Mouse (Mus musculus): ENCODE data around the gene Maff.

Maff gene

DNA sequence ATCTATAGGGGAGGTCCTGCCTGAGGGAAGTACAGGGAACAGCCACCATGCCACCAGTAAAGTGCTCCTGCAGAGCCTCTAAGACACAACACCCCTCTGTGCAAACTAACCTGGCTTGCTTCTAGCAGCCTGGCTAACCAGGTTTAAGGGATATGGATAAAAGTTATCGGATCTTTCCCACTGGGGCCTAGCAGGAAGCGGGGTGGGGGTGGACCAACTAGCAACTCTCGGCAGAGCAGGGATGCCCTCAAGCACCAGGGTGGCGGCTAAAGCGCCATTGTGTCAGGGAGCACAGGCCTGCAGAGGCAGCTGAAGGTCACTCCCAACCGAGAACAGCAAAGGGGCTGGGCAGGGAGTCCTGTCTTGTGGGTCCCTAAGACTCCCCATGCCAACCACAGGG, 17.7 kb downstream of the Maff start:
- no peak for DNase-seq (ENCODE audit: low spot score in 2 of 2)

DNA sequence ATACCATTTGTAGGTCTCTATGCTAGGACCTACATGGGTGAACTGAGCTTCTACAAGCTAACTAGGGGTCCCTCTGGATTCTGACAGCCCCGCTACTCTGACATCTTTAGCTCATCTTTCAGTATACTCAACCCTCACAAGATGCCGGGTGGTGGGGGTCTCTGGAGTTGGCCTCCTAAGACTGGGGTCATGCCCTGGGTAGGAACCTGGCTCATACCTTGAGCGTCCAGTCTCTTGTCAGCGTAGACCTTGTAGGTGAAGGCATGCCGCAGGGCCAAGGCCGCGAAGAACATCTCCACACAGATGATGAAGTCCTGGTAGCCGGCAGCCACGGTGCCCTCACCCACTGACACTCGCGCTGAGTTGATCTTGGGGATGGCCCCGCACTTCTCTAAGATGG, 18.6 kb downstream of the Maff start:
- no peak for DNase-seq (ENCODE audit: low spot score in 2 of 2)

DNA sequence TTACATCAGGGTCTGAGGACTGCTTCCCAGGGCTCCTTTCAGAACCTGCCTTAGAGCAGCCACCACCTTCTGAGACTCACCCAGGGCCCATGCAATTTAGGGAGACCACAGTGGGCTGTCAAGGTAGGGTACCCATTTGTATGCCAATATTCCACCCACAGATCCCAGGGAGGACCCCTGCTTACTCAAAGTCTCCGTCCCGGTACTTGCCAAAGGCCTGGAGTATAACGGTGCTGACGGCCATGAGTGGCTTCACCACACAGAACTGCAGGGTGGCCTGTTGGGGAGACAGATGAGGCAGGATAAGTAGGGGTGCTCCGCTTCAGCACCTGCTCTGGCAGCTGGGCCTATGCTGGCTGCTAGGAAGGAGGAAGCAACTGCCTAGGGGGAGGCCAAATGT, 20.0 kb downstream of the Maff start:
- no peak for DNase-seq (ENCODE audit: low spot score in 2 of 2)

GRCm38 (mm10) chr15:79368313-79368811, 21.9 kb downstream of the Maff start:
- peak; percentile 69 to 75 for DNase-seq (ENCODE audit: low spot score in 2 of 2)

DNA sequence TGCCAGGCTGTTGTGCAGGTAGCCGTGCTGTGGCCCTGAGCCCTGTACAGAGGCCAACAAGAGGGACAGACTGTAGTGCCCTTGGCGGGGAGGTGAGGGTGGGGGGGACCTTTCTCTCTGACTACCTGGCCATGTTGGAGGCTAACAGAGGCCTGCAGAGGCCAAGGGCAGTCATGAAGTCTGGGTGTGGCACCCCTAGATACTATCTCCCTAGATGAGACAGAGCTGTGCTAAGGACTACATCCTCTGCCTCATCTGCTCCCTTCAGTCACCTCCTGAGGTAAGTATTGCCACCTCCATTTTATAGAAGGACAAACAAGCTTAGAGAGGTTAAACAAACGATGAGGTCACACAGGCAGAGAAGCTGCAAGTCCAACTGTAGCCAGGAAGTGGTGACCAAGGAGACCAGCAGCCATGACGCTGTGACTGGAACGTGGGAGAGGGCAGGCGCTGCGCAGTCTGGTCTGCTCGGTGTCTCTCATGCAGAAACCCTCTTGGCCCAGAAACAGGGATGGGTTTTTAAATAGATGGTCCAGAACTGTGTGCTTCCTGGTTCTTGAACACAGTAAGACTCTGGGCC, 22.5 kb downstream of the Maff start:
- no peak for DNase-seq (ENCODE audit: low spot score in 2 of 2)

DNA sequence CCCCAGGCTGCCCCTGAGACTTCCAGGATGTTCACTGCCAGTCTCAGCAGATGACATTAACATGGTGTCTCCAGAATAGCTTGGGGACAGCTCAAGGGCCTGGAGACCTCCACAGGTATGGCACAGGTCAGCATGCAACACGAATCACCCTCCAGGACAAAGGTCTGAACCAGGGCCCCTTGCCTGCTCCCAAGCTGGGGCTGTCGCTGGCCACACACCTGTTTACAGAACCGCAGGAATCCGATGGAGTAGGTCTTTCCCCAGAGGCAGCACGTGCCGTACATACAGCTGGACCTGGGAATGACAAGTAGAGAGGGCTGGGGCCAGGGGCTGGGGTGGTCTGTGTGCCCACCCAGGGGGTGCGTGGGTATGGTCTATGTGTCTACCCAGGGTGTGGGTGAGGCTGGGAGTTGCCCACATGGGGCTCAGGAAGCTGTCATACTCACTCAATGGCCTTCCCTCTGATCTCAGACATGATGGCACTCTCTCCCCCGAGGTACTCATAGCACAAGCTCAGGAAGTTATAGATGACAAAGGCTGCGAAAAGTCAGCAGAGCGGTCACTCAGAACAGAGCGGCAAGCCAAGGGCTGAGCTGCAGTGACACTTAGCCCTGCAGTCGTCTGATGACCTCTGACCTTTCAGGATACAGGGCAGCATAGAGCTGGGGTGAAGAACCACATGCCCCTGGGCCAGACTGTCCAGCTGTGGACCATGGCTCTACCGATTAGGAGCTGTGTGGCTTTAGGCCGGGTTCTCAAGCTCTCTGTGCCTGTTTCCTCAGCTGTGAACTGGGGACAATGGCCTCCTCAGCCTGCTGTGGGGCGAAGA, 23.2 kb downstream of the Maff start:
- no peak for DNase-seq (ENCODE audit: low spot score in 2 of 2)

DNA sequence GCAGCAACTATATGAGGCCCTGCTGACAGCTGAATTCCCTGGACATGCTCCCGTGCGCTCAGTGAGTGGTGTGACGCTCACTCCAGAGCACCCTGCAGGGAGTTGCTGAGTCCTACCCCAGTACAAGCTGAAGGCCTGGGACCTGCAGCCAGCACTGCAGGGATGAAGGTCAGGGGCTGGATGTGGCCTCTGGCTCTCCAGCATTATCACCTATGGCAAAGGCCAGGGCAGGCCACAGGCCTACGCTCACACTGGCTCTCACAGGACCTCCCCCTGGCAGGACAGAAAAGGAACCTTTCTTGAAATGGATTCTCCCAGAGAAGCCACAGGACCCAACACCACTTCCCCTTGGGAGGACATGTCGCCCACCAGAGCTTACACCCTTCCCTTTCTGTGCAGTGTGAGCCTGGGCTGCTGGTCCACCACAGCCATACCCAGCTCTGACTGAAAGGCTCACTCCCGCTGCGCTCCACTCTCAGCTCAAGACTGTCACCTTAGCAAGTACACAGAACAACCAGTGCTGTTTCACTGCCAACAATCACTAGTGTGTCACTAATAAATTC, 23.9 kb downstream of the Maff start:
- no peak for DNase-seq (ENCODE audit: low spot score in 2 of 2)

DNA sequence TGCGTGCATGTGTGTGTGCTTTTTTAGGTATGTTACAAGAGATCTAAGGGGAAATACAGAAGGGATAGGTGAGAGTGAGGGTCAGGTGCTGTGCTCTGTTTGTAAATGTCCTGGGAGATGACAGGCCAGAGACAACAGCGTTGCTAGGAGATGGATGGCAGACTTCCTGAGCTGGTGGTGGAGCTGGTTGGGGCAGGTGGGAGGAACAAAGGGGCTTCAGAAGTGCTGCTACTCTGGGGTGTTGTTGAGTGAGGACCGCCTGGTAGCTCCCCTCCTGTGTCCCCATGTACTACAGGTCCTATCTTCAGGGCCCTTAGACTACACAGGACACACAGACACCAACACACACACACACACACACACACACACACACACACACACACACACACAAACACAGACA, 28.3 kb downstream of the Maff start:
- DNase-seq (ENCODE audit: low spot score in 2 of 2), result no peak

- DNase-seq (ENCODE audit: low spot score in 2 of 2), result peak; percentile 65 to 75
These were observed 31.3 kb downstream of the Maff start for GRCm38 (mm10) chr15:79377681-79378080.

DNA sequence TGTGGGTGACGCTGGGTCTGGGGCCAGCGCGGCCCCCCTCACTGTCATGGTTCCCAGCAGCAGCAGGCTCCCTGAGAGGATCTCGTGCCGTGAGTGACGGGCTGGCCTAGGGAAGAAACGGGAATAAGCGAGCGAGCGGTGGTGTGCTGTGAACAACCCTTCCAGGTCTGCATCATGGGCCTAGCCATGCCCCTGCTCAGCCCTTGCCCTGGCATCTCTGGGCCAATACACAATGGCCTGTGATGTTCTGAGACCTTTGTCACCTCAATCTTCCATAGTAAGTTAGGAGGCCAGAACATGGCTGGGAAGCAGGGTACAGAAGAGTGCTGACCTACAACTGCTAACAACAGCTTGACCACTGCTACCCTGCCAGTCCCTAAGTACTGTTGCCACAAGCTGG, 32.2 kb downstream of the Maff start:
- no peak for DNase-seq (ENCODE audit: low spot score in 2 of 2)

GRCm38 (mm10) chr15:79379658-79380057, 33.2 kb downstream of the Maff start:
- no peak for DNase-seq (ENCODE audit: low spot score in 2 of 2)

- peak in 1 of 2 experiments; percentile 77 for DNase-seq (ENCODE audit: low spot score in 2 of 2)
These were observed 34.3 kb downstream of the Maff start for GRCm38 (mm10) chr15:79380468-79381444.

GRCm38 (mm10) chr15:79381644-79382043, 35.2 kb downstream of the Maff start:
- DNase-seq (ENCODE audit: low spot score in 2 of 2), result no peak

DNA sequence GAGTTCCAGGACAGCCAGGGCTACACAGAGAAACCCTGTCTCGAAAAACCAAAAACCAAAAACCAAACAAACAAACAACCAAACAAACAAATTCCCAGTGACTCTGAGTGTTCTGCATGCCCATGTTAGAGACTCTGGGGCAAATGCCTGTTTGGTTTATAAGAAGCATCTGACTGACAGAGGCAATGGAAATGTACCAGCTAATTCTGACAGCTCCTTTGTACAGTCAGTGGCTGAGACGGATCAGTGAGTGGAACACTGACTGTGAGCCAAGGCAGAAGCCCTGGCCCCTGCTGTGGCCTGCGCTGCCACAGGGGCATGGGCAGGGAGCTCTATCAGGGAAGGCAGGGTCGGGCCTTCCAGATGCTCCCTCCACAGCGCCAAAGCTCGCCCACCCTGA, 40.7 kb downstream of the Maff start:
- no peak for DNase-seq (ENCODE audit: low spot score in 2 of 2)

DNA sequence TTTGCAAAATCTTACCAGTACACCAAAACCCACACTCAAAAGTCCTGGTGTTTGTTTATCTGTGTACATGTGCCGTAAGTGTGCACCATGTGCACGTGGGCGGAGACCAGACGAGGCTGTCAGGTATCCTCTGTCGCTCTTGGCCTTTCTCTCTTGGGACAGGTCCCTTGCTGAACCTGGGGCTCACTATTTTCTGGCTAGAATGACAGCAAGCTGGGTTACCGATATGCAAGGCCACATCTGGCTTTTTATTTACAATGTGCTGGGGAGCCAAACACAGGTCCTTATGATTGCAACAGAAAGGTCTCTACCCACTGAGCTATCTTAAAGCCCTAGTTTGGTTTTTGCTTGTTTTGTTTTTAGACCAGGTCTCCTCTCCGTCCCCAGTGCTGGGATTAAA, 41.2 kb downstream of the Maff start:
- no peak for DNase-seq (ENCODE audit: low spot score in 2 of 2)

- no peak for DNase-seq (ENCODE audit: low spot score in 2 of 2)
These were observed 41.8 kb downstream of the Maff start for GRCm38 (mm10) chr15:79388171-79388570.

DNA sequence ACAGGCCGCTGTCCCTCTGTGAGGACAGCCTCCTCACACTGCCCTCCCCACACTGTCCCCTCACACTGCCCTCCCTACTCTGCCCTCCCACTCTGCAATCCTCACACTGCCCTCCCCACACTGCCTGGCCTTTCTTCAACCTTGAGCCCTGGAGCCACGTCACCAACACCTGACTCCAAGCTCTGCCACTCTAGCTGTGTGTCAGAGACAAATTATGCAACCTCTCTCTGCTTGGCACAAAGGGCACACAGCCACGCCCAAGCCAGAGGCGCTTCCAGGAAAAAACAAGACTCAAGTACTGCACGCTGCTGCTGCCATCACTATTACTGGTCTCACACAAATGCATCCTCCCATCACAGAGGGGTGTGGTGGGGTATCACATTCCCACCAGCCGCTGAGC, 44.0 kb downstream of the Maff start:
- DNase-seq (ENCODE audit: low spot score in 2 of 2), result no peak

DNA sequence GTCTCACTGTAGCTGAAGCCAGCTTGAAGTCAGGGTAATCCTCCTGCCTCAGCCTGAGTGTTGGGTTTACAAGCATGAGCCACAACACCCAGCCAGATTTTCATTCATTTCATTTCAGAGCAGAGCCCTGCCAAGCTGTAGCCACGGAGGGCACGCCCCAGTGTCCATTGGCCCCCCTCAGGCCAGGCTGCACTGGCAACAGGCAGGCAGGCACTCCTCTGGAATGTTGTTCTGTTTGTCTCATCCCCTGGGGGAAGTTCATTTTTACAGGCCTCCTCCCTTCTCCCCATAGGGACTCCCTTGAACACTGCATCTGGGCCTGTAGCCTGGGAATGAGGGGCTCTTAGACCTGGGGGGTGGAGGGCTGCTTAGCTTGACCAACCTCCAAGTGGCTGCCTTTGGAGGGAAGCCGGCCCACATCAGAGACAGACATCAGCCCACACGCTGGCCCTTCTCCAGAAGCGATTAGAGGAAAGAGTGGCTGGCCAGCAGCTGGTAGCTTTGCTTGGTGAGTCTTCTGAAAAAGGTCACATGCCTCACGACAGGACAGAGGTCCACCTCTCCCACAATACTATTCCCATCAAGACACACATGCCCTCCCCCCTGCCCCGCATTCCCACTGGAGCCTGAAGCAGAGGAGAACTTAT, 45.1 kb downstream of the Maff start:
- DNase-seq (ENCODE audit: low spot score in 2 of 2), result peak; percentile 72 to 75

DNA sequence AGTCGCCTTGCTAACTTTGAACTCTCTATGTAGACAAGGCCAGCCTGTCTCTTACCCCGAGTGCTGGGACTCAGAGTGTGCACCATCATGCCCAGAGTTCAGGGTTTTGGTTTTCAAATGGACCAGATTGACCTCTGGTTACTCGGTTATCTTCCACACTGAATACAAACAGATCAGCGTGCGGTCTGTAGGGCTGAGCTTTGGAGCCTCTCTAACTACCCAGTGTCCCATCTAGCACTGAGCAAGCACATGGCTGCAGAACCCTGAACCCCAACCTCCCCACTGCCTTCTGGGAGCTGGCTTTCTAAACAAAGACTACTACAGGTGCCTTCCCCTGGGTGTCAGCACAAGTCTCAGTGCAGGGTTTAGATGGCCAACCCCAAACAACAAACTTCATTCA, 46.1 kb downstream of the Maff start:
- DNase-seq (ENCODE audit: low spot score in 2 of 2), result no peak

DNA sequence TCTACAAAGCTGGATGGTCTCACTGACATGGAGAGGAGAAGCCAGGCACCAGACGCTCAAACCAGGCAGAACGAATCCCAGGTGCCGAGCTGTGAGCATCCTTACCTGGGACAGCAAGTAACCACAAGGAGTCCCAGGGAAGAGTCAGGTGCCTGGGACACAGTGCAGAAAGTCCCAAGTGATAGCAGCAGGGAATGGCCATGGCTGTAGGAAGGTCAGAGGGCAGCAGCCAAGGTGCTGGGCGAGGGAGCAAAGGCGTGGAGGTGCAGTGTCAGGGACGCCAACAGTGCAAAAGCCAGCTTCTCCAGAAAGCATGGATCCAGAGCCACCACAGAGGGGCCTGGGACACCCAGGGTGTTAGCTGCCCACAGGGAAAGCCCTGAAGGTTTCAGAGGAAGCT, 46.7 kb downstream of the Maff start:
- no peak for DNase-seq (ENCODE audit: low spot score in 2 of 2)

GRCm38 (mm10) chr15:79394842-79395241, 48.4 kb downstream of the Maff start:
- DNase-seq (ENCODE audit: low spot score in 2 of 2), result no peak

All from urinary bladder, postnatal 4 days (tissue).